Mouse (Mus musculus): ENCODE results near the gene Awat2. TPM values are rescaled to one million over a fixed set of nuclear protein-coding genes. Genes with fewer than 3 reads are reported as not detected.
A peak's percentile ranks its signal among the peaks of the same experiment; 100 is the strongest.
"Not testable (repeated sequence)": the region's sequence is repeated elsewhere in the genome, so short reads cannot be mapped to it uniquely, and the experiment has no call there.

The Awat2 gene
- 0.48 and 0.75 TPM in 2 replicates for total RNA-seq (2021)
- long read RNA-seq, experiment 1, partial matches to known transcripts: 0 of 1 reads
- long read RNA-seq, experiment 1, other reads (novel, unspliced or antisense): 1 of 1 reads
- long read RNA-seq, experiment 2: 0 reads

- not testable (repeated sequence) for DNase-seq
Observed at GRCm38 (mm10) chrX:100442617-100443016, at the start of gene Awat2. Gene Awat2 (minus strand): TSS chrX:100442717.

GRCm38 (mm10) chrX:100480317-100480716 lies 37.8 kb upstream of the Awat2 start:
- DNase-seq: peak; percentile 80

DNA sequence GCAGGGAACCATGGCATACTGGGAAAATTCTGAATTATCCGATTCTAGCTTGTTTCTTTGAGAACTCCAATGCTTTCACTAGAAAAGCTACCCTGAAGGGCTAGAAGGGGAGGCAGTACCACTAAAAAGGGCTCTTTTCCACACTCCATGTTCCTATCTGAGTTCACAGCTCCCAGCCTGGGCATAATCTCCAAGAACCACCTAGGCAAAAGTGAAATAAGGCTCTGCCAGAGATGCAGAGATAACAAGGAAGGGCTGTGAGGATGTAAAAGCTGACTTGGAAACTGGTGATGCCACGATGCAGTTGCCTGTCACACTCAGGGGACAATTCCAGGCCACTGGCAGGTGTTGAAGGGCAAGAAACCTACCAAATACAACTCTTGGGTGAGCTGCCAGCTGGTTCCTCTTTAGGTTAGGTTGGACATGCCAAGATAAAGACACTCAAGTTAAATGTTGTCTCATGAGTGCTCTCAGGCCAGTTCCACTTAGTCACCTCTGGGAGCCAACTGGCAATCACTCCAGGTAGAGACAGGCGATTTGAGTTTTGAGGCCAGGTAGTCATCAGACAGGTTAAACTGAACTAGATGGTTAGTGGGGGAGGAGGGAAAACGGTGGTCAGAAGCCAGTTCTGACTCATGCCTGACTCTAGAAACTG lies 33.2 kb upstream of the Awat2 start:
- no peak for DNase-seq

- peak; percentile 28 for DNase-seq
Observed at GRCm38 (mm10) chrX:100471491-100471890, 29.0 kb upstream of the Awat2 start.

DNA sequence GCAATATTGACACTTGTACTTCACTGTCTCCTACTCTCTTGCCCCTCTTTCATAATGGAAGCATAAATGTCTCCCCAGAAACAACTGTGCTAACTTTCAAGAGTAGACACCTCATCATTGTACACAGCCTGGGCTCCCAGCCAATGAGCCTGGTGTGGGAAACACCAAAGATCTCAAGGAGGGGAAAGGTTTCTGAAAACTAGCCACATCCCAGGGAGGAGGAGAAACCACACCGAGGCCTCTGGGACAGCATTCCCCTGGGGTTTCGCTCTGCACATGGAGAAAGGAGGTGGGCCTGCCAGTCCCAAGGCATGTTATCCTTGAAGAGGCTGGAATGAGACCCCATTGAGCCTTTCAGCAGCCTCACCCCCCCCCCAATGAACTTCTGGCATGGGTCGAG lies 27.6 kb upstream of the Awat2 start:
- peak; percentile 50 for DNase-seq

DNA sequence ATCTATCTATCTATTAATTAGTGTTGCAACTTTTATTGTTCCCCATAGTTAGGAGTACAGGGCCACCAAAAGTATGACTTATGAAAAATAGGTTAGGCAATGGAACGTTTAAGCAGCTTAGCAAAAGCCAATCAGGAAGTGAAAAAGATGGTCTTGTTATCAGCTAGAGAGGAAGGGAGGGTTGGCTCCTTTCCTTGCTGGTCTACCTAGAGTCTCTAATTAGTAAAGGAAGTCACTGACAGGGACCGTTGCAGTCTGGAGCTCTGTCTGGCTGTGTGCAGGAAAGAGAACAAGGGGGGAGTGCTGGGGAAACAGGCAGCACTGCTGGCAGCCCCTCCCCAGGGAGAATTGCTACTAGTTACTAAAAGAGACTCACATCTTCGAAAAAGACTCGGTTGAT lies 25.5 kb upstream of the Awat2 start:
- no peak for DNase-seq

- no peak for DNase-seq
Observed at GRCm38 (mm10) chrX:100443532-100443931, 1.0 kb upstream of the Awat2 start.

DNA sequence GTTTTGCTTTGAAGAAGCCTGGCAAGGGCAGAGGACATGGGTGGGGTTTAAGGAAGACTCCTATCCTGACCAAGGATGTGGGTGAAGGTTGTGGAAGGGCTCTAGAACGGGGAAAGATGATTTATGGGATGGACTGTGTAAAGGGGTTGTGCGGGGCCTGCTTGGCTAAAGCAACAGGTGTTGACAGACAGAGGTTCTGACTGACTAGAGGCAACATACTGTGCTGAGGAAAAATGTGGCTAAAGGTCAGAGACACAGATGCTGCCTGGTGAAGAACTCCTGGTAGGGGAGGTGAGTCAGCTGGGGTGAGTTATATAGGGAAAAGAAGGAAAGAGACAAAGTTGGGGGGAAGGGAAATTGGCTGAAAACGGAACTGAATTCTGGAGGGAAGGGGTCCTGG lies 10.2 kb downstream of the Awat2 start:
- no peak for DNase-seq

DNA sequence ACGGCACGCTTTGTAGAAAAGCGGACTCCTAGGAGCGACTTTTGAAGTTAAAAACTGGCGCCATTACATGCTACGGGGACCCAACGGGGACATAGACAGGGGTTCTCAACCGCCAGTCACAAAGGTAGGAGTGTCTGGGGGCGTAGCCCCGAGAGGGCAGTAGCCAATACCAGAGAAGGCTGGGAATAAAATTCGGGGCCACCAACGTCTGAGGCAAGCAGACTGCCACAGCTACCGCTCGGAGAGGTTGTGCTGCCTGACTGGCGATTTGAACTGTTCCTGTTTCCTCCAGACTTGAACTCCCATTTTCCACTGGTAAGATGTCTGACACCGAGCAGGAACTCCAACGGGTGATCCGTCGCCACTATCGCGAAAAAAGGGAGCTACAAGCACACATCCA lies 13.8 kb downstream of the Awat2 start, which contains the start of gene Otud6a:
Gene Otud6a (plus strand): TSS at position 321 of the 400 bp plus-strand sequence.
- DNase-seq: no peak

- DNase-seq: no peak
Observed at GRCm38 (mm10) chrX:100409245-100409644, 33.3 kb downstream of the Awat2 start.

GRCm38 (mm10) chrX:100401657-100402056 lies 40.9 kb downstream of the Awat2 start:
- no peak for DNase-seq

DNA sequence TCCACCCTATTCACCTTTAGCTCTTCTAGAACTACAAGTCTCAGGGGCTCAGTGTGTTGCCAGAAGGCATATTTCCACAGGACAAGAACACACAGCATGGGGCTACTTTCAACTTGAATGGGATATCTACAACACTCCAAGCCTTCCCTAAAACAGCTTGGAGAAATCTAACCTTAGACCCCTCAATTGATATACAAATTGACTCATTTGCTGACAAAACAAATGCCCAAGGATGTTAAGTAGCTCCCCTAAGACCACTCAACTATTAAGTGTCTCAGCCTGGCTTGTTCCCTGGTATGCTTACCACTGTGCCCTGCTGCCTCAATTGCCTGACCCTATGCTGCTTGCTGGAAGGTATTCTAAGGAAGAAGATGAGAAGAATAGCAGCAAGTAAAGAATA lies 41.6 kb downstream of the Awat2 start:
- DNase-seq: no peak

- peak; percentile 52 for DNase-seq
Observed at GRCm38 (mm10) chrX:100395026-100395425, 47.5 kb downstream of the Awat2 start.

- DNase-seq: no peak
Observed at GRCm38 (mm10) chrX:100394223-100394861, 48.2 kb downstream of the Awat2 start.

- DNase-seq: peak; percentile 63
Observed at GRCm38 (mm10) chrX:100392304-100392703, 50.2 kb downstream of the Awat2 start.

DNA sequence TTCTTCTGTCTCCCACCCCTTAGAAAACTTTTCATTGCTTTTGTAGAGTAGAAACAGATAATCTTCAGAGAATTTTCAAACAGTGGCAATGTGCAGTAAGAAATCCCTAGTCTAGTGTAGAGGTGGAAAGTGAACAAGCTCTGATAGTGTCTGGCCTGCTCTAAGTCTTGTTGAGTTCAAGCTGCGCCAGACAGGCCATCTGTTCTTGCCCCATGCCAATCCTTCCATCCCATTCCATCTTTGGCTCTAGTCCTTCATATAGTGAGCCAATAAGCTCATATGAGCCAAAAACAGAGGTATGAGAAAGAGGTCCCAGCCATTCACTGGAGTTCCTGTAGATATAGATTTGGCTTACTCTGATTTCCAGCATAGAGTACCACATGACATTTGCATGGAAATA lies 52.6 kb downstream of the Awat2 start:
- DNase-seq: no peak

DNA sequence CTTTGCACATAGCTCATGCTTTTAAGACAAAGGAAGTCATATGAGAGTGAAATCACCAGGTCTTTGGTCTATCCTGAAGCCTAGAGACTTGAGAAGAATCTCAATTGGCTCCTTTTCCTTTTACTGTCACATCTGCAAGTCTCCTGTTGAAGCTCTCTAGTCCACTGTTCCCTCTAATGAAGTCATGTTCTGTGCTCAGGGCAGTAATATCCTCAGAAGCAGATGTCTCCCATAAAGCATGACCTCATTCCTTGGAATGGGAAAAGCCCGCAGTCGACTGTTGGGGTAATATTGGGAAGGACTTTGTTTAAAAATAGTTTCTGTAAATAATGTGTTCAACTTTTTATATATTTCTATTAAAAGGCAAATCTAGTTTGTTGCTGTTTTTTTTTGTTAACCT lies 85.5 kb downstream of the Awat2 start:
- no peak for DNase-seq

Small RNAs within 50 kb of the gene (microRNA-seq; reads per million reads assigned to microRNA genes)
- 1,503 to 2,087 reads per million in 2 experiments for gene Mir676

Other genes starting within 250 kb of the Awat2 start
- gene Otud6a, start 13.7 kb downstream of the Awat2 start, total RNA-seq (2021): not detected in 2 replicates
- gene Igbp1, start 51.6 kb upstream of the Awat2 start, total RNA-seq (2021): 64.2 and 66.4 TPM in 2 replicates
- gene Dgat2l6, start 82.1 kb upstream of the Awat2 start, total RNA-seq (2021): not detected in 2 replicates
- gene Awat1, start 129.5 kb upstream of the Awat2 start, total RNA-seq (2021): not detected in 2 replicates
- 0.11 and 1.7 TPM in 2 replicates for gene P2ry4, start 152.2 kb upstream of the Awat2 start, total RNA-seq (2021)
- not detected in 2 replicates for gene Arr3, start 162.8 kb upstream of the Awat2 start, total RNA-seq (2021)
- 6.1 and 6.5 TPM in 2 replicates for gene Kif4, start 183.0 kb upstream of the Awat2 start, total RNA-seq (2021)
- gene Pdzd11, start 183.9 kb upstream of the Awat2 start, total RNA-seq (2021): 42.6 and 46.3 TPM in 2 replicates